Mouse (Mus musculus) cerebellum, adult 2 months (tissue): ENCODE data around the gene Sf3a3. TPM values are rescaled to one million over a fixed set of nuclear protein-coding genes. Genes with fewer than 3 reads are reported as not detected.

Source experiments
- DNase-seq, 2 experiments: peaks; one replicate each; pipeline ENCODE4 v3.0.0; 2021
- H3K27ac ChIP-seq: fragments of 200-500 bp; 2 replicates; pipeline ENCODE4 v1.5.1; 2012; ENCODE audit warnings: low read length, control low read depth, inconsistent platforms; ENCODE audit not compliant: insufficient read depth
- H3K27me3 ChIP-seq: fragments of 200-500 bp; 2 replicates; pipeline ENCODE4 v1.6.1; 2012; ENCODE audit warnings: inconsistent platforms, mild to moderate bottlenecking, low read length, moderate library complexity; ENCODE audit not compliant: control insufficient read depth, insufficient read depth
- H3K4me1 ChIP-seq: fragments of 200-500 bp; 2 replicates; pipeline ENCODE4 v1.6.1; 2011; ENCODE audit warnings: low read length; ENCODE audit not compliant: control insufficient read depth, insufficient read depth
- H3K4me3 ChIP-seq: fragments of 200-500 bp; replicated peaks from 2 replicates; pipeline ENCODE3; 2011; ENCODE audit warnings: mild to moderate bottlenecking, low read depth, low read length, control low read depth; ENCODE audit not compliant: insufficient read depth
- CTCF ChIP-seq: fragments of 200-500 bp; IDR thresholded peaks from 2 replicates; pipeline ENCODE4 v1.5.1; 2011; ENCODE audit warnings: low read depth, mild to moderate bottlenecking, control low read depth, low read length, moderate library complexity, borderline replicate concordance; ENCODE audit not compliant: insufficient read depth
- POLR2A ChIP-seq: fragments of 200-500 bp; IDR thresholded peaks from 2 replicates; pipeline ENCODE4 v1.6.1; 2011; ENCODE audit warnings: low read length, control low read depth, borderline replicate concordance; ENCODE audit not compliant: insufficient read depth
- WGBS: fragments of 180-500 bp; shearing (Covaris S2); methylation state at CpG from one replicate; pipeline ENCODE4 v1.1.7; 2018; 5-methylcytosine and 5-hydroxymethylcytosine counted together
- polyA plus RNA-seq: library from polyadenylated mRNA; depleted of rRNA; stranded (reverse); fragments of >200 nt; gene quantifications from 2 replicates; pipeline ENCODE4 v1.2.3, GENCODE M21; 2012

The Sf3a3 gene
- polyA plus RNA-seq, 1 experiment = 40.5 TPM

GRCm38 (mm10) chr4:124691455-124691854 lies 23.1 kb upstream of the Sf3a3 start:
- H3K27ac ChIP-seq = no peak overlapping the region
- H3K27me3 ChIP-seq = no peaks in the 10 kb centered on the region
- TF ChIP-seq CTCF = no peak
- no peak for TF ChIP-seq POLR2A
- H3K4me1 ChIP-seq = no peaks in the 10 kb centered on the region
- H3K4me3 ChIP-seq = no peak overlapping the region
- 81% methylated on average over 8 of the region's 8 CpGs for WGBS
- no peak for DNase-seq

GRCm38 (mm10) chr4:124692416-124692861 lies 22.1 kb upstream of the Sf3a3 start:
- no peaks in the 10 kb centered on the region for H3K27me3 ChIP-seq
- no peak overlapping the region for H3K27ac ChIP-seq
- peak overlapping the region; percentile 91 for H3K4me3 ChIP-seq
- TF ChIP-seq CTCF (no peak), POLR2A (no peak)
- 69% methylated on average over 3 of the region's 3 CpGs for WGBS
- no peaks in the 10 kb centered on the region for H3K4me1 ChIP-seq
- no peak for DNase-seq

GRCm38 (mm10) chr4:124693135-124693894 lies 21.3 kb upstream of the Sf3a3 start, which contains the start of gene Utp11:
Gene Utp11, minus strand, starts transcription at chr4:124693600.
- Histone ChIP-seq H3K27ac (no peak within 1 kb of the TSS), H3K4me3 (peak within 1 kb of the TSS; percentile 91), H3K27me3 (no peaks in the 10 kb centered on the region), H3K4me1 (no peaks in the 10 kb centered on the region)
- peak; percentile 87 for TF ChIP-seq POLR2A
- TF ChIP-seq CTCF = no peak
- 1% methylated on average over 43 of the region's 43 CpGs for WGBS
- peak; percentile 83 to 89 for DNase-seq

GRCm38 (mm10) chr4:124694572-124694971 lies 20.0 kb upstream of the Sf3a3 start:
- Histone ChIP-seq H3K27ac (no peak overlapping the region), H3K27me3 (no peaks in the 10 kb centered on the region), H3K4me3 (no peak overlapping the region), H3K4me1 (no peaks in the 10 kb centered on the region)
- no peak for TF ChIP-seq POLR2A
- TF ChIP-seq CTCF = no peak
- DNase-seq = no peak
- 73% methylated on average over 2 of the region's 2 CpGs for WGBS

GRCm38 (mm10) chr4:124695786-124696516 lies 18.6 kb upstream of the Sf3a3 start:
- no peak overlapping the region for H3K27ac ChIP-seq
- DNase-seq = no peak
- 13% methylated on average over 18 of the region's 18 CpGs for WGBS
- H3K27me3 ChIP-seq = no peaks in the 10 kb centered on the region
- H3K4me1 ChIP-seq = no peaks in the 10 kb centered on the region
- H3K4me3 ChIP-seq = no peak overlapping the region
- TF ChIP-seq CTCF (no peak), POLR2A (no peak)

GRCm38 (mm10) chr4:124699791-124700190 lies 14.8 kb upstream of the Sf3a3 start:
- TF ChIP-seq POLR2A (no peak), CTCF (no peak)
- no peak overlapping the region for H3K4me3 ChIP-seq
- H3K27me3 ChIP-seq = no peaks in the 10 kb centered on the region
- WGBS = 80% methylated on average over 6 of the region's 6 CpGs
- DNase-seq = no peak
- H3K27ac ChIP-seq = no peak overlapping the region
- H3K4me1 ChIP-seq = peaks cover 7% of the 10 kb centered on the region; the same call in 1 of the 2 replicates

- Histone ChIP-seq H3K27me3 (no peaks in the 10 kb centered on the region), H3K4me3 (peak within 1 kb of the TSS; percentile 34), H3K4me1 (peaks cover 7% of the 10 kb centered on the region; the same call in 1 of the 2 replicates), H3K27ac (no peak within 1 kb of the TSS)
- no peak for TF ChIP-seq CTCF
- no peak for TF ChIP-seq POLR2A
- DNase-seq = no peak
- 5% methylated on average over 50 of the region's 59 CpGs for WGBS
These were observed 14.2 kb upstream of the Sf3a3 start, which contains the start of gene Fhl3 for GRCm38 (mm10) chr4:124700248-124700971. Gene Fhl3, plus strand, starts transcription at chr4:124700701.
